Mouse (Mus musculus): Measurements from ENCODE around the gene Olfr76. TPM values are rescaled to one million over a fixed set of nuclear protein-coding genes. Genes with fewer than 3 reads are reported as not detected.
"Not testable (repeated sequence)": the region's sequence is repeated elsewhere in the genome, so short reads cannot be mapped to it uniquely, and the experiment has no call there.

Gene Olfr76
- not detected in 2 replicates for polyA plus RNA-seq (2015; fragmentation: Nextera tagmentation; extraction: Ambion mirVana)

DNA sequence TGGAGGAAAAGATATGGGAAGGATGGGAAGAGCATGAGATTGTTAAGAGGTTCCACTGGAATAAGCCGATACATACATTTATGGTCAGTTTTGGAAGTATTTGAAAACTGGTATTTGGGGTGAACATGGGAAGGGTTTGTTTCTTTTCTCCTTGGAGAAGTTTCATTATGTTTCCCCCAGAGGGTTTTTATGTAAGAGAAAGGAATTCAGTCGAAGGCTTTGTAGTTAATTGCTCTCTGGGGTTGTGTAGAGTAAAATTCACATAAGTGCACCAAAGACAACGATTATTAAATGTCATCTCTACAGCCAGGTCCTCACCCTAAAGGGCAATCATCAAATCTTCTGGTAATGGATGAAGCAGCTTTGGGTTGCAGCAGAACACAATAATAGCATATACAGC, at the start of gene Olfr76:
Gene Olfr76, minus strand, starts transcription at position 101 of the 400 bp plus-strand sequence.
- no peak within 1 kb of the TSS for H3K4me3 ChIP-seq (ENCODE audit: low read length)
- H3K9me3 ChIP-seq (replicated peaks; ENCODE audit: control insufficient read depth, low read length) = no peaks in the 10 kb centered on the region
- H3K27ac ChIP-seq (ENCODE audit: low read length) = no peak within 1 kb of the TSS
- H3K36me3 ChIP-seq (ENCODE audit: control insufficient read depth, insufficient read depth) = no peaks in the 10 kb centered on the region
- no peak for ATAC-seq (replicated peaks; ENCODE audit: extremely low read depth, insufficient read depth, low FRiP score)
- H3K9ac ChIP-seq (ENCODE audit: low read length) = no peak within 1 kb of the TSS
- H3K4me2 ChIP-seq (ENCODE audit: low read depth, low read length) = no peak within 1 kb of the TSS
- 69% methylated on average over 3 of the region's 3 CpGs for WGBS
- H3K4me1 ChIP-seq (ENCODE audit: control insufficient read depth, insufficient read depth, low read length) = no peaks in the 10 kb centered on the region
- H3K27me3 ChIP-seq (ENCODE audit: control insufficient read depth, insufficient read depth, low read length) = no peaks in the 10 kb centered on the region

DNA sequence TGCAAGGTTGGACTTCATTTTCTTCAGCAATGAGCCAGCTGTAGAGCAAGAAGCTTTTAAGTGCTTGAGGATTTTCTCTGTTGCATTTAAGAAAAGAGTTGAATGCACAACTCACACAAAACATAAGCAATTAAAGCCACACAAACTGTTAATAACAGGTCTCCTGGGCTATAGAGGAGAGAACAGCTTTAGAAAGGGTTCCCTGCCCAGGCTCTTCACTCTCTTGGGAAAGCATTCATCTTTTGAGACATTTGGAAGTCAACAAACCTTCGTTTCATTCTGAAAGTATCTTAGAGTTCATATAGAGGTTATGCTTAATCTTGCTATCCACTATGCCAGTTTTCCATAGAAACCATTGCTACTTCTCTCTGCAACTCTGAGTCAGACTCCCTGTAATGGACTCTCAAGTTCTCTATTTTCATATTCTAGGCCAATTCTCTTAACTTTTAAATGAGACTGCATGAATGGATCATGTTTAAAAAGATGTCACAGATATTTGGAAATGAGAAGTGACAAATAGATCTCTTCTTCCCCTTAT, 47.1 kb upstream of the Olfr76 start, which contains the start of gene Olfr1555-ps1:
Gene Olfr1555-ps1, minus strand, starts transcription at position 51 of the 538 bp plus-strand sequence.
- H3K36me3 ChIP-seq (ENCODE audit: control insufficient read depth, insufficient read depth); H3K27me3 ChIP-seq (ENCODE audit: control insufficient read depth, insufficient read depth, low read length); H3K4me3 ChIP-seq (ENCODE audit: low read length); H3K9ac ChIP-seq (ENCODE audit: low read length); H3K4me2 ChIP-seq (ENCODE audit: low read depth, low read length); ATAC-seq (replicated peaks; ENCODE audit: extremely low read depth, insufficient read depth, low FRiP score); H3K9me3 ChIP-seq (replicated peaks; ENCODE audit: control insufficient read depth, low read length); H3K4me1 ChIP-seq (ENCODE audit: control insufficient read depth, insufficient read depth, low read length); H3K27ac ChIP-seq (ENCODE audit: low read length): not testable (repeated sequence)
- WGBS = 32% methylated on average over 1 of the region's 1 CpGs

GRCm38 (mm10) chr19:12145452-12145851, 22.4 kb upstream of the Olfr76 start:
- no peaks in the 10 kb centered on the region for H3K9me3 ChIP-seq (replicated peaks; ENCODE audit: control insufficient read depth, low read length)
- no peak overlapping the region for H3K27ac ChIP-seq (ENCODE audit: low read length)
- H3K36me3 ChIP-seq (ENCODE audit: control insufficient read depth, insufficient read depth) = no peaks in the 10 kb centered on the region
- WGBS = 85% methylated on average over 3 of the region's 3 CpGs
- H3K4me1 ChIP-seq (ENCODE audit: control insufficient read depth, insufficient read depth, low read length) = no peaks in the 10 kb centered on the region
- H3K4me2 ChIP-seq (ENCODE audit: low read depth, low read length) = no peak overlapping the region
- no peaks in the 10 kb centered on the region for H3K27me3 ChIP-seq (ENCODE audit: control insufficient read depth, insufficient read depth, low read length)
- H3K4me3 ChIP-seq (ENCODE audit: low read length) = no peak overlapping the region
- H3K9ac ChIP-seq (ENCODE audit: low read length) = no peak overlapping the region
- no peak for ATAC-seq (replicated peaks; ENCODE audit: extremely low read depth, insufficient read depth, low FRiP score)

GRCm38 (mm10) chr19:12143356-12143755, 20.4 kb upstream of the Olfr76 start:
- no peaks in the 10 kb centered on the region for H3K27me3 ChIP-seq (ENCODE audit: control insufficient read depth, insufficient read depth, low read length)
- no peak overlapping the region for H3K27ac ChIP-seq (ENCODE audit: low read length)
- no peaks in the 10 kb centered on the region for H3K9me3 ChIP-seq (replicated peaks; ENCODE audit: control insufficient read depth, low read length)
- H3K36me3 ChIP-seq (ENCODE audit: control insufficient read depth, insufficient read depth) = no peaks in the 10 kb centered on the region
- 67% methylated on average over 1 of the region's 1 CpGs for WGBS
- no peak overlapping the region for H3K4me2 ChIP-seq (ENCODE audit: low read depth, low read length)
- H3K9ac ChIP-seq (ENCODE audit: low read length) = no peak overlapping the region
- no peaks in the 10 kb centered on the region for H3K4me1 ChIP-seq (ENCODE audit: control insufficient read depth, insufficient read depth, low read length)
- no peak for ATAC-seq (replicated peaks; ENCODE audit: extremely low read depth, insufficient read depth, low FRiP score)
- H3K4me3 ChIP-seq (ENCODE audit: low read length) = no peak overlapping the region

GRCm38 (mm10) chr19:12134289-12134688, 11.3 kb upstream of the Olfr76 start:
- 31% methylated on average over 2 of the region's 2 CpGs for WGBS
- Histone ChIP-seq H3K27me3 (ENCODE audit: control insufficient read depth, insufficient read depth, low read length) (no peaks in the 10 kb centered on the region), H3K4me2 (ENCODE audit: low read depth, low read length) (no peak overlapping the region), H3K4me1 (ENCODE audit: control insufficient read depth, insufficient read depth, low read length) (no peaks in the 10 kb centered on the region), H3K9me3 (replicated peaks; ENCODE audit: control insufficient read depth, low read length) (no peaks in the 10 kb centered on the region), H3K36me3 (ENCODE audit: control insufficient read depth, insufficient read depth) (no peaks in the 10 kb centered on the region), H3K9ac (ENCODE audit: low read length) (no peak overlapping the region), H3K4me3 (ENCODE audit: low read length) (no peak overlapping the region), H3K27ac (ENCODE audit: low read length) (no peak overlapping the region)
- no peak for ATAC-seq (replicated peaks; ENCODE audit: extremely low read depth, insufficient read depth, low FRiP score)

GRCm38 (mm10) chr19:12116464-12116863, 6.5 kb downstream of the Olfr76 start:
- no peak overlapping the region for H3K9ac ChIP-seq (ENCODE audit: low read length)
- no peak for ATAC-seq (replicated peaks; ENCODE audit: extremely low read depth, insufficient read depth, low FRiP score)
- no peaks in the 10 kb centered on the region for H3K4me1 ChIP-seq (ENCODE audit: control insufficient read depth, insufficient read depth, low read length)
- no peak overlapping the region for H3K4me2 ChIP-seq (ENCODE audit: low read depth, low read length)
- no peak overlapping the region for H3K4me3 ChIP-seq (ENCODE audit: low read length)
- 74% methylated on average over 3 of the region's 3 CpGs for WGBS
- no peaks in the 10 kb centered on the region for H3K27me3 ChIP-seq (ENCODE audit: control insufficient read depth, insufficient read depth, low read length)
- no peaks in the 10 kb centered on the region for H3K36me3 ChIP-seq (ENCODE audit: control insufficient read depth, insufficient read depth)
- no peak overlapping the region for H3K27ac ChIP-seq (ENCODE audit: low read length)
- H3K9me3 ChIP-seq (replicated peaks; ENCODE audit: control insufficient read depth, low read length) = no peaks in the 10 kb centered on the region

DNA sequence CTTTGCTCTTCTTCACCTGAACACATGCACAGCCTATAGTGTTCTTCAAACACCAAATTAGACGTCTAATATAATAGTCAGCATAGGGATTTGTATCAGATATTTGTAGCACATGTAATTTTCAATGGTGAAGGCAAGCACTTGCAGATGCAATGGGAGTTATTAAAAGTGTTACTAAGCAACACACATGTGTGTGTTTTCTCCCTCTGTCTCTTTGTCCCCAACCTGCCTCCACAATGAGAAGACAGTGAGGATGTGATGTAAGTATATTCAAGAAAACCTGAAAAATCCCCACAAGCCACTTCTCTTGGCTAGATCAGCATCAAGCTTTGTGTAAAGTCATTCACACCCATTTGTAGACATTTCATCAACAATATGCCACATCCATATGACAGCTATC, 7.2 kb downstream of the Olfr76 start, which contains the start of gene Olfr1428:
Gene Olfr1428, minus strand, starts transcription at position 101 of the 400 bp plus-strand sequence.
- no peak within 1 kb of the TSS for H3K4me3 ChIP-seq (ENCODE audit: low read length)
- H3K9ac ChIP-seq (ENCODE audit: low read length) = no peak within 1 kb of the TSS
- WGBS = 62% methylated on average over 1 of the region's 1 CpGs
- H3K4me2 ChIP-seq (ENCODE audit: low read depth, low read length) = no peak within 1 kb of the TSS
- ATAC-seq (replicated peaks; ENCODE audit: extremely low read depth, insufficient read depth, low FRiP score) = no peak
- no peaks in the 10 kb centered on the region for H3K27me3 ChIP-seq (ENCODE audit: control insufficient read depth, insufficient read depth, low read length)
- no peaks in the 10 kb centered on the region for H3K36me3 ChIP-seq (ENCODE audit: control insufficient read depth, insufficient read depth)
- H3K4me1 ChIP-seq (ENCODE audit: control insufficient read depth, insufficient read depth, low read length) = no peaks in the 10 kb centered on the region
- no peaks in the 10 kb centered on the region for H3K9me3 ChIP-seq (replicated peaks; ENCODE audit: control insufficient read depth, low read length)
- no peak within 1 kb of the TSS for H3K27ac ChIP-seq (ENCODE audit: low read length)

DNA sequence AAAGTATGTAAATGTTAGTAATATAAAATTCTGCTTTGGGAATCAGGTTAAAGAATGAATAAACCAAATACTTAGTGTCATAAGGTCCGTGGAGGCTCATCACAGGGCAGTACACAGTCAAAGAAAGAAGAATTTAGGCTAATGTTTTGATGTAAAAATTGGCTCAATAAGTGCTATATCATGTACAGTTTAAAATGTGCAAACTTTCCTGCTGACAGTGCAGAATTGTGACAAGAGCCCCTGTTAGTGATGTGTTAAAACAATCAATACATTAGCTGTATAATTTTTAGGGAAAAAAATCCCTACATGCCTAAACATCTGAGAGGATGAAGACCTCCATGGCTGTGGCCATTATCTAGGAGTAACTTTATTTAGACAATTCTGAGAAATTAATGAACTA, 9.2 kb downstream of the Olfr76 start:
- Histone ChIP-seq H3K4me1 (ENCODE audit: control insufficient read depth, insufficient read depth, low read length) (no peaks in the 10 kb centered on the region), H3K9ac (ENCODE audit: low read length) (no peak overlapping the region), H3K36me3 (ENCODE audit: control insufficient read depth, insufficient read depth) (no peaks in the 10 kb centered on the region), H3K9me3 (replicated peaks; ENCODE audit: control insufficient read depth, low read length) (no peaks in the 10 kb centered on the region), H3K27me3 (ENCODE audit: control insufficient read depth, insufficient read depth, low read length) (no peaks in the 10 kb centered on the region), H3K4me2 (ENCODE audit: low read depth, low read length) (no peak overlapping the region), H3K4me3 (ENCODE audit: low read length) (no peak overlapping the region), H3K27ac (ENCODE audit: low read length) (no peak overlapping the region)
- WGBS = 63% methylated on average over 1 of the region's 1 CpGs
- no peak for ATAC-seq (replicated peaks; ENCODE audit: extremely low read depth, insufficient read depth, low FRiP score)

GRCm38 (mm10) chr19:12104541-12104940, 18.5 kb downstream of the Olfr76 start:
- H3K9me3 ChIP-seq (replicated peaks; ENCODE audit: control insufficient read depth, low read length) = no peaks in the 10 kb centered on the region
- ATAC-seq (replicated peaks; ENCODE audit: extremely low read depth, insufficient read depth, low FRiP score) = no peak
- WGBS = 50% methylated on average over 1 of the region's 1 CpGs
- no peak overlapping the region for H3K27ac ChIP-seq (ENCODE audit: low read length)
- no peaks in the 10 kb centered on the region for H3K36me3 ChIP-seq (ENCODE audit: control insufficient read depth, insufficient read depth)
- H3K4me1 ChIP-seq (ENCODE audit: control insufficient read depth, insufficient read depth, low read length) = no peaks in the 10 kb centered on the region
- H3K4me2 ChIP-seq (ENCODE audit: low read depth, low read length) = no peak overlapping the region
- no peaks in the 10 kb centered on the region for H3K27me3 ChIP-seq (ENCODE audit: control insufficient read depth, insufficient read depth, low read length)
- no peak overlapping the region for H3K4me3 ChIP-seq (ENCODE audit: low read length)
- H3K9ac ChIP-seq (ENCODE audit: low read length) = no peak overlapping the region

All from heart, embryonic 16.5 days (tissue).